Mouse (Mus musculus): Measurements from ENCODE around the gene Tmprss4.

GRCm38 (mm10) chr9:45236744-45237143 is 32.9 kb upstream of the Tmprss4 start:
- TF ChIP-seq CTCF (IDR thresholded peaks at IDR 0.05) (no peak), POLR2A (IDR thresholded peaks at IDR 0.05; ENCODE audit: insufficient read depth, low read depth, low read length) (no peak), EP300 (IDR thresholded peaks at IDR 0.05; ENCODE audit: insufficient read depth, low read depth, low read length) (no peak)

Measured in heart, adult 2 months (tissue).